Mouse (Mus musculus) hindbrain, embryonic 10.5 days (tissue): ENCODE data around the gene Zfp13. TPM values are rescaled to one million over a fixed set of nuclear protein-coding genes. Genes with fewer than 3 reads are reported as not detected.
A peak's percentile ranks its signal among the peaks of the same experiment; 100 is the strongest.

Experiments used
- DNase-seq: peaks from one replicate; pipeline ENCODE4 v3.0.0-alpha.2; 2017; ENCODE audit warnings: low spot score
- H3K27ac ChIP-seq: fragments of 300-500 bp; sonication (generic); 2 replicates; pipeline ENCODE4 v1.5.1; 2016; ENCODE audit warnings: mild to moderate bottlenecking, moderate library complexity
- H3K27me3 ChIP-seq: fragments of 300-500 bp; sonication (generic); 2 replicates; pipeline ENCODE4 v1.6.1; 2016; ENCODE audit warnings: mild to moderate bottlenecking; ENCODE audit not compliant: poor library complexity, insufficient read depth, severe bottlenecking
- H3K36me3 ChIP-seq: fragments of 300-500 bp; sonication (generic); 2 replicates; pipeline ENCODE4 v1.6.1; 2016; ENCODE audit warnings: mild to moderate bottlenecking, moderate library complexity
- H3K4me1 ChIP-seq: fragments of 300-500 bp; sonication (generic); replicated peaks from 2 replicates; pipeline ENCODE4 v1.6.1; 2016; ENCODE audit warnings: mild to moderate bottlenecking
- H3K4me3 ChIP-seq: fragments of 300-500 bp; sonication (generic); 2 replicates; pipeline ENCODE4 v1.5.1; 2016; ENCODE audit warnings: mild to moderate bottlenecking, moderate library complexity
- H3K9me3 ChIP-seq: fragments of 300-500 bp; sonication (generic); 2 replicates; pipeline ENCODE4 v1.6.1; 2016; ENCODE audit warnings: mild to moderate bottlenecking, moderate library complexity
- WGBS: fragments of 180-500 bp; shearing (Covaris S2); methylation state at CpG from one replicate; pipeline ENCODE4 v1.1.7; 2016; 5-methylcytosine and 5-hydroxymethylcytosine counted together
- polyA plus RNA-seq: library from polyadenylated mRNA; unstranded; fragments of >200 nt; fragmentation: Nextera tagmentation; extraction: Ambion mirVana; gene quantifications from 2 replicates; pipeline ENCODE4 v1.2.1, GENCODE M21; 2016

Zfp13 gene
- polyA plus RNA-seq = 22.5 and 23.4 TPM in 2 replicates

GRCm38 (mm10) chr17:23598582-23599552 is at the start of gene Zfp13:
TSS of gene Zfp13 (minus strand) at chr17:23599487.
- peak; percentile 91 for DNase-seq
- 10% methylated on average over 31 of the region's 31 CpGs for WGBS
- Histone ChIP-seq H3K27me3 (peaks cover 12% of the 10 kb centered on the region; the same call in 1 of the 2 replicates), H3K36me3 (no peaks in the 10 kb centered on the region), H3K4me3 (peak within 1 kb of the TSS; percentile 55), H3K4me1 (peaks cover 34% of the 10 kb centered on the region), H3K27ac (peak within 1 kb of the TSS; percentile 91), H3K9me3 (no peaks in the 10 kb centered on the region)

GRCm38 (mm10) chr17:23645894-23646293 is 46.6 kb upstream of the Zfp13 start:
- H3K36me3 ChIP-seq = no peaks in the 10 kb centered on the region
- WGBS = 27% methylated on average over 10 of the region's 10 CpGs
- H3K27ac ChIP-seq = no peak overlapping the region
- DNase-seq = no peak
- no peak overlapping the region for H3K4me3 ChIP-seq
- peaks cover 43% of the 10 kb centered on the region for H3K27me3 ChIP-seq
- H3K4me1 ChIP-seq = peaks cover 13% of the 10 kb centered on the region
- H3K9me3 ChIP-seq = no peaks in the 10 kb centered on the region; the same call in 1 of the 2 replicates

- H3K4me3 ChIP-seq = peak within 1 kb of the TSS; percentile 60
- WGBS = under 1% methylated on average over 58 of the region's 58 CpGs
- peak; percentile 56 for DNase-seq
- H3K4me1 ChIP-seq = peaks cover 13% of the 10 kb centered on the region
- H3K36me3 ChIP-seq = no peaks in the 10 kb centered on the region
- H3K27me3 ChIP-seq = peaks cover 43% of the 10 kb centered on the region
- H3K9me3 ChIP-seq = no peaks in the 10 kb centered on the region; the same call in 1 of the 2 replicates
- peak within 1 kb of the TSS; percentile 66 for H3K27ac ChIP-seq
These were observed 45.6 kb upstream of the Zfp13 start, which contains the start of gene Mmp25 for GRCm38 (mm10) chr17:23644613-23645495. TSS of gene Mmp25 (minus strand) at chr17:23645277.

- Histone ChIP-seq H3K9me3 (no peaks in the 10 kb centered on the region), H3K36me3 (no peaks in the 10 kb centered on the region), H3K4me1 (peaks cover 14% of the 10 kb centered on the region), H3K27ac (no peak overlapping the region), H3K27me3 (no peaks in the 10 kb centered on the region; the same call in 1 of the 2 replicates), H3K4me3 (no peak overlapping the region)
- 86% methylated on average over 8 of the region's 8 CpGs for WGBS
- no peak for DNase-seq
These were observed 32.0 kb upstream of the Zfp13 start for GRCm38 (mm10) chr17:23631241-23631640.

- Histone ChIP-seq H3K4me1 (peaks cover 14% of the 10 kb centered on the region), H3K27me3 (no peaks in the 10 kb centered on the region; the same call in 1 of the 2 replicates), H3K36me3 (no peaks in the 10 kb centered on the region), H3K4me3 (peak overlapping the region; percentile 36), H3K27ac (no peak overlapping the region), H3K9me3 (no peaks in the 10 kb centered on the region)
- WGBS = 17% methylated on average over 22 of the region's 22 CpGs
- DNase-seq = peak; percentile 83
These were observed 31.1 kb upstream of the Zfp13 start for GRCm38 (mm10) chr17:23630195-23631020.

- Histone ChIP-seq H3K4me1 (peaks cover 14% of the 10 kb centered on the region), H3K36me3 (no peaks in the 10 kb centered on the region), H3K27me3 (no peaks in the 10 kb centered on the region; the same call in 1 of the 2 replicates), H3K9me3 (no peaks in the 10 kb centered on the region), H3K27ac (no peak overlapping the region), H3K4me3 (no peak overlapping the region)
- DNase-seq = no peak
- 42% methylated on average over 7 of the region's 7 CpGs for WGBS
These were observed 28.5 kb upstream of the Zfp13 start for GRCm38 (mm10) chr17:23627813-23628212.

GRCm38 (mm10) chr17:23620351-23620750 is 21.1 kb upstream of the Zfp13 start:
- Histone ChIP-seq H3K27ac (no peak overlapping the region), H3K9me3 (no peaks in the 10 kb centered on the region), H3K4me3 (no peak overlapping the region), H3K4me1 (no peaks in the 10 kb centered on the region), H3K27me3 (peaks cover 3% of the 10 kb centered on the region; the same call in 1 of the 2 replicates), H3K36me3 (no peaks in the 10 kb centered on the region)
- WGBS = 87% methylated on average over 7 of the region's 7 CpGs
- no peak for DNase-seq

- no peak for DNase-seq
- Histone ChIP-seq H3K27me3 (peaks cover 3% of the 10 kb centered on the region; the same call in 1 of the 2 replicates), H3K4me3 (no peak overlapping the region), H3K4me1 (no peaks in the 10 kb centered on the region), H3K9me3 (no peaks in the 10 kb centered on the region), H3K36me3 (no peaks in the 10 kb centered on the region), H3K27ac (no peak overlapping the region)
- 63% methylated on average over 9 of the region's 9 CpGs for WGBS
These were observed 17.8 kb upstream of the Zfp13 start for GRCm38 (mm10) chr17:23617087-23617486.

GRCm38 (mm10) chr17:23610361-23610800 is 11.1 kb upstream of the Zfp13 start:
- H3K4me3 ChIP-seq = no peak overlapping the region
- H3K27me3 ChIP-seq = no peaks in the 10 kb centered on the region
- H3K9me3 ChIP-seq = no peaks in the 10 kb centered on the region
- 89% methylated on average over 28 of the region's 28 CpGs for WGBS
- peak; percentile 38 for DNase-seq
- H3K36me3 ChIP-seq = no peaks in the 10 kb centered on the region
- H3K27ac ChIP-seq = no peak overlapping the region
- no peaks in the 10 kb centered on the region for H3K4me1 ChIP-seq

GRCm38 (mm10) chr17:23609612-23610011 is 10.3 kb upstream of the Zfp13 start:
- Histone ChIP-seq H3K4me3 (no peak overlapping the region), H3K4me1 (no peaks in the 10 kb centered on the region), H3K9me3 (no peaks in the 10 kb centered on the region), H3K36me3 (no peaks in the 10 kb centered on the region), H3K27me3 (no peaks in the 10 kb centered on the region), H3K27ac (no peak overlapping the region)
- DNase-seq = no peak
- 95% methylated on average over 24 of the region's 24 CpGs for WGBS

- Histone ChIP-seq H3K4me1 (peaks cover 15% of the 10 kb centered on the region), H3K27ac (no peak overlapping the region), H3K9me3 (no peaks in the 10 kb centered on the region), H3K27me3 (peaks cover 12% of the 10 kb centered on the region; the same call in 1 of the 2 replicates), H3K4me3 (no peak overlapping the region), H3K36me3 (no peaks in the 10 kb centered on the region)
- no peak for DNase-seq
- whole genome bisulfite sequencing = 86% methylated on average over 8 of the region's 8 CpGs
These were observed 5.9 kb upstream of the Zfp13 start for GRCm38 (mm10) chr17:23605220-23605619.

GRCm38 (mm10) chr17:23604394-23604793 is 5.1 kb upstream of the Zfp13 start:
- Histone ChIP-seq H3K27ac (no peak overlapping the region), H3K4me1 (peaks cover 22% of the 10 kb centered on the region), H3K9me3 (no peaks in the 10 kb centered on the region), H3K36me3 (no peaks in the 10 kb centered on the region), H3K27me3 (peaks cover 12% of the 10 kb centered on the region; the same call in 1 of the 2 replicates), H3K4me3 (no peak overlapping the region)
- 82% methylated on average over 7 of the region's 7 CpGs for WGBS
- no peak for DNase-seq
